8 mouse cellular contexts compared by ENCODE assay signal in the genomic region with DNA sequence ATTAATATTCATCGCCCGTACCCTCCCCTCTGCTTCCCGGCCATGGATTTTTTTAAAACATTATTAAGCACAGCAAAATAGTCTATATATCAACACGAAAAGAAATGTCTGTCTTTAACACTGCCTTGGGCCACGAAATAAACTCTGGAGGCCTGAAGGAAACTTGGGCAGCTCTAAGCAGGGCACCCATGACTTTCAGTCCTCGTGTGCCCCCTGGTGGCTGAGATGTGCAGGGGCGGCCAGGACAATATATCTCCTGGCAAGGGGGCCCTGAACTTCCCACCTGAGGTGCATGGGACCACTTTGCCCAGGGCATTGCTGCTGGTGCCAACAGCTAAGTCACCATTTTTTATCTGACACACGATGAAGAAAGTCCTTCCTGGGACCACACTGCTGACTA. TPM values are rescaled to one million over a fixed set of nuclear protein-coding genes. Genes with fewer than 3 reads are reported as not detected.
A peak's percentile ranks its signal among the peaks of the same experiment; 100 is the strongest.
DNase-seq lines count a peak whose midpoint lies in the region; ATAC-seq and TF ChIP-seq lines count a peak whose summit lies in the region.

No protein-coding gene starts in this region.

- H3K4me3 ChIP-seq in E14TG2a.4 (replicated peaks; ENCODE audit: low read length) = no peak overlapping the region
- H3K4me3 ChIP-seq in forebrain, embryonic 11.5 days (ENCODE audit: low read depth, low read length) = no peak overlapping the region
- no peak overlapping the region for H3K4me3 ChIP-seq in lung, embryonic 14.5 days (ENCODE audit: low read depth, low read length)

- intact Hi-C loops in heart, postnatal 36 days (cut with DNase I) = loop anchor here (1.0 to 2.0 kb wide), 3 partner anchors 110 to 159 kb away; no protein-coding TSS in a partner anchor

- peaks cover 5% of the 10 kb centered on the region; the same call in 1 of the 2 replicates for H3K9me3 ChIP-seq in E14TG2a.4 (ENCODE audit: low read length)
- no peaks in the 10 kb centered on the region; the same call in 1 of the 2 replicates for H3K9me3 ChIP-seq in forebrain, embryonic 11.5 days (ENCODE audit: control insufficient read depth, low read length)
- peaks cover 4% of the 10 kb centered on the region; the same call in 1 of the 2 replicates for H3K9me3 ChIP-seq in lung, embryonic 14.5 days (ENCODE audit: low read depth, low read length)

- H3K4me2 ChIP-seq in forebrain, embryonic 11.5 days (ENCODE audit: low read depth, low read length, severe bottlenecking) = no peak overlapping the region
- H3K4me2 ChIP-seq in lung, embryonic 14.5 days = no peak overlapping the region

- H3K27me3 ChIP-seq in E14TG2a.4 (ENCODE audit: insufficient read depth, low read length) = peaks cover 16% of the 10 kb centered on the region
- H3K27me3 ChIP-seq in forebrain, embryonic 11.5 days (ENCODE audit: control insufficient read depth, insufficient read depth, low read length) = no peaks in the 10 kb centered on the region
- no peaks in the 10 kb centered on the region for H3K27me3 ChIP-seq in lung, embryonic 14.5 days (ENCODE audit: insufficient read depth, low read length)

- peaks cover 34% of the 10 kb centered on the region for H3K4me1 ChIP-seq in E14TG2a.4 (replicated peaks; ENCODE audit: low read depth, low read length)
- H3K4me1 ChIP-seq in forebrain, embryonic 11.5 days (replicated peaks; ENCODE audit: control insufficient read depth, insufficient read depth, low read length) = no peaks in the 10 kb centered on the region
- no peaks in the 10 kb centered on the region for H3K4me1 ChIP-seq in lung, embryonic 14.5 days (ENCODE audit: insufficient read depth)

- peak; percentile 81 for DNase-seq in brain, embryonic 14.5 days (ENCODE audit: low read depth)
- peak; percentile 91 for DNase-seq in forebrain, embryonic 11.5 days (ENCODE audit: low spot score)
- peak; percentile 87 to 91 for DNase-seq in heart, postnatal 36 days
- DNase-seq in layer of hippocampus, adult 11-12 months (ENCODE audit: low spot score) = peak; percentile 79
- DNase-seq in lung, embryonic 14.5 days = peak; percentile 93
- peak; percentile 85 for DNase-seq in ovary, postnatal 14 days (ENCODE audit: low spot score)
- peak; percentile 85 for DNase-seq in thymus, postnatal 0 days (ENCODE audit: low spot score)

- TF ChIP-seq POLR2A in brain, embryonic 14.5 days (IDR thresholded peaks at IDR 0.05; ENCODE audit: borderline replicate concordance, extremely low read depth, insufficient read depth, insufficient read length, poor library complexity, severe bottlenecking) = no peak

- no peak overlapping the region for H3K9ac ChIP-seq in forebrain, embryonic 11.5 days (ENCODE audit: low read length)
- H3K9ac ChIP-seq in lung, embryonic 14.5 days = no peak overlapping the region

- ATAC-seq in forebrain, embryonic 11.5 days (replicated peaks; ENCODE audit: low FRiP score) = peak; percentile 56
- ATAC-seq in lung, embryonic 14.5 days (ENCODE audit: insufficient read depth) = peak; percentile 65

- WGBS in forebrain, embryonic 11.5 days = 30% methylated on average over 8 of the region's 8 CpGs
- 24% methylated on average over 8 of the region's 8 CpGs for WGBS in lung, embryonic 14.5 days

- no peaks in the 10 kb centered on the region for H3K36me3 ChIP-seq in E14TG2a.4 (ENCODE audit: insufficient read depth, low read length)
- H3K36me3 ChIP-seq in forebrain, embryonic 11.5 days (ENCODE audit: control insufficient read depth, insufficient read depth, low read length) = no peaks in the 10 kb centered on the region
- no peaks in the 10 kb centered on the region for H3K36me3 ChIP-seq in lung, embryonic 14.5 days (ENCODE audit: insufficient read depth)

- peak; percentile 79 for TF ChIP-seq CTCF in E14TG2a.4 (conservative IDR thresholded peaks at IDR 0.05; ENCODE audit: low read length)
- TF ChIP-seq CTCF in brain, embryonic 14.5 days (IDR thresholded peaks at IDR 0.05; ENCODE audit: borderline replicate concordance, extremely low read depth, insufficient read depth, insufficient read length) = peak; percentile 94
- peak; percentile 97 for TF ChIP-seq CTCF in lung, embryonic 14.5 days (IDR thresholded peaks at IDR 0.05; ENCODE audit: low read depth)

- no peak overlapping the region for H3K27ac ChIP-seq in forebrain, embryonic 11.5 days (ENCODE audit: low read depth, low read length)
- no peak overlapping the region for H3K27ac ChIP-seq in lung, embryonic 14.5 days (ENCODE audit: low read depth)

RNA-seq across cellular contexts. Expression of a gene that starts 27.3 kb away (rescaled TPM):
- polyA plus RNA-seq in brain, embryonic 14.5 days (2012; rRNA removed) = 2.7 and 4.2 TPM in 2 replicates
- 0.55 and 0.89 TPM in 2 replicates for polyA plus RNA-seq in forebrain, embryonic 11.5 days (2014; fragmentation: Nextera tagmentation; extraction: Ambion mirVana)
- total RNA-seq in heart, postnatal 36 days (2021) = 10 to 100 TPM; 16.2 to 18.1 TPM
- polyA plus RNA-seq in lung, embryonic 14.5 days (2014; fragmentation: Nextera tagmentation; extraction: Ambion mirVana) = 2.1 and 2.3 TPM in 2 replicates
- polyA plus RNA-seq in thymus, postnatal 0 days (2015; fragmentation: Nextera tagmentation; extraction: Ambion mirVana) = 3.1 and 4.0 TPM in 2 replicates
